Mouse (Mus musculus) small intestine, adult 2 months (tissue): ENCODE results near the gene Mrps23. TPM values are rescaled to one million over a fixed set of nuclear protein-coding genes. Genes with fewer than 3 reads are reported as not detected.

Experiments used
- H3K27ac ChIP-seq: fragments of 200-500 bp; 2 replicates; pipeline ENCODE4 v1.5.1; 2012; ENCODE audit warnings: low read depth, low read length, control low read depth, inconsistent platforms; ENCODE audit not compliant: insufficient read depth
- H3K27me3 ChIP-seq: fragments of 200-500 bp; 2 replicates; pipeline ENCODE4 v1.6.1; 2012; ENCODE audit warnings: mild to moderate bottlenecking, moderate library complexity, low read length, inconsistent platforms; ENCODE audit not compliant: control insufficient read depth, insufficient read depth
- H3K36me3 ChIP-seq: fragments of 200-500 bp; 2 replicates; pipeline ENCODE4 v1.6.1; 2012; ENCODE audit warnings: mild to moderate bottlenecking, low read length, control low read depth, inconsistent platforms; ENCODE audit not compliant: control insufficient read depth, insufficient read depth
- H3K4me1 ChIP-seq: fragments of 200-500 bp; 2 replicates; pipeline ENCODE4 v1.6.1; 2012; ENCODE audit warnings: low read length, inconsistent platforms, mixed read lengths; ENCODE audit not compliant: control insufficient read depth, insufficient read depth, insufficient read length
- H3K4me3 ChIP-seq: fragments of 200-500 bp; 2 replicates; pipeline ENCODE4 v1.5.1; 2012; ENCODE audit warnings: low read depth, mild to moderate bottlenecking, control low read depth, inconsistent platforms, low read length, moderate library complexity
- CTCF ChIP-seq: fragments of 200-500 bp; IDR thresholded peaks from 2 replicates; pipeline ENCODE4 v1.5.1; 2012; ENCODE audit warnings: low read depth, mild to moderate bottlenecking, control low read depth, inconsistent platforms, low read length, moderate library complexity, mixed read lengths; ENCODE audit not compliant: insufficient replicate concordance, insufficient read length; ENCODE audit errors: extremely low read depth
- POLR2A ChIP-seq: fragments of 200-500 bp; IDR thresholded peaks from 2 replicates; pipeline ENCODE4 v1.6.1; 2012; ENCODE audit warnings: low read depth, mild to moderate bottlenecking, control low read depth, inconsistent platforms, low read length, moderate library complexity
- WGBS: fragments of 180-500 bp; shearing (Covaris S2); methylation state at CpG from one replicate; pipeline ENCODE4 v1.1.7; 2018; 5-methylcytosine and 5-hydroxymethylcytosine counted together
- polyA plus RNA-seq: library from polyadenylated mRNA; depleted of rRNA; stranded (reverse); fragments of >200 nt; gene quantifications from 2 replicates; pipeline ENCODE4 v1.2.3, GENCODE M21; 2012

The Mrps23 gene
- polyA plus RNA-seq, 1 experiment: 17.5 TPM

DNA sequence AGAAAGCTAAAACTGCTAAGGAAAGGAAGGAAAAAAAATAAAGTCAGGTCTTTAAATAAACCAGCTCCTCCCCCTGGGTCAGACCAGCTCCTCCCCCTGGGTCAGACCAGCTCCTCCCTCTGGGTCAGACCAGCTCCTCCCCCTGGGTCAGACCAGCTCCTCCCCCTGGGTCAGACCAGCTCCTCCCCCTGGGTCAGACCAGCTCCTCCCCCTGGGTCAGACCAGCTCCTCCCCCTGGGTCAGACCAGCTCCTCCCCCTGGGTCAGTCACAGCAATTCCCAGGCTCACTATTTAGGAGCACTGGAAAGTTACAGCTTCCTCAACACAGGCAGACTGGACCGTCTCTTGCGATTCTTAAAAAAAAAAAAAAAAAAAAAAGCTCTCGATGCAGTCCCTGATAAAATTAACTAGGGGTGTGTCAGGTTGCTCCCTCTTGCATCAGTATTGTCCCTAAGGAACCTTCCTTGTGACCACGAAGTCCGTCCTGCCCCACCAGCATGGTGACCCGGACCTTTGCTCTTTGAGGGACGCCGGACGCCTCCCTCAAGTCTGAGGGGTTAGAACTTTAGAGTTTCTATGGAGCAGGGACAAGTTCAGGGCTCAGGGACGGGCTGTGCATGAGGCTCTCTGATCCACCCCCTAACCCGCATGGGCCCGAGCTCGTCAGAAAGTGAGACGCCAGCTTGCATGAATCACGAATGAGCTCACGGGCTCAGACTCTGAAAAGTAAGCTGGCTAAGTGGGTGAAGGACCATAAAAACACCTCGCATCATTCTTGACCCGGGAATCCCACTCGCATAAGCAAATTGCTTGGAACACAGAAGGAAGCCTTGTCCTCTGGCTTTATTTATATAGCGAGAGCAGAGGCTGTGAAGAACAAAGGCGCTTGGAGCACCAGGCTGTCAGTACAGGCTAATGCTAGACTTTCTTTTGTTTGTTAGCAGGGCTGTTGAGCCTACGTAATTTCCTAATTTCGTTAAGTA lies 31.3 kb downstream of the Mrps23 start:
- peak overlapping the region; percentile 52 for H3K4me3 ChIP-seq
- TF ChIP-seq CTCF (no peak), POLR2A (no peak)
- H3K27me3 ChIP-seq: no peaks in the 10 kb centered on the region
- H3K36me3 ChIP-seq: no peaks in the 10 kb centered on the region
- WGBS: 15% methylated on average over 23 of the region's 23 CpGs
- H3K4me1 ChIP-seq: peaks cover 4% of the 10 kb centered on the region
- peak overlapping the region; percentile 32 for H3K27ac ChIP-seq

DNA sequence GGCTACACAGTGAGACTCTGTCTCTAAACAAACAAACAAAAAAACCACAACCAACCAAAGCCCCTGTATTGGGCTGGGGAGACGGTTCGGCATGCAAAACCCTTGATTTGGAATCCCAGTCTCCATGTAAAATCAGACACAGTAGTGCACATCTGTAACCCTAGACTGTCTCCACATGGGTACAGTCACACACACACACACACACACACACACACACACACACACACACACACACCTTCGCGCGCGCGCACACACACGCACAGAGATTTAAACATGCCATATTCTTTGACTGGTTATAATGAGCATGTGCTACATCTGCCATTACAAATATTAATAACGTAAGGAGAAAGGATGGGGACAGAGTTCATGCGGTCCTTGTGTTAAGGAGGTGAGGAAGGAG lies 36.1 kb downstream of the Mrps23 start:
- 94% methylated on average over 10 of the region's 10 CpGs for WGBS
- no peaks in the 10 kb centered on the region for H3K27me3 ChIP-seq
- no peak overlapping the region for H3K4me3 ChIP-seq
- TF ChIP-seq CTCF (no peak), POLR2A (no peak)
- H3K4me1 ChIP-seq: no peaks in the 10 kb centered on the region
- no peaks in the 10 kb centered on the region for H3K36me3 ChIP-seq
- no peak overlapping the region for H3K27ac ChIP-seq

DNA sequence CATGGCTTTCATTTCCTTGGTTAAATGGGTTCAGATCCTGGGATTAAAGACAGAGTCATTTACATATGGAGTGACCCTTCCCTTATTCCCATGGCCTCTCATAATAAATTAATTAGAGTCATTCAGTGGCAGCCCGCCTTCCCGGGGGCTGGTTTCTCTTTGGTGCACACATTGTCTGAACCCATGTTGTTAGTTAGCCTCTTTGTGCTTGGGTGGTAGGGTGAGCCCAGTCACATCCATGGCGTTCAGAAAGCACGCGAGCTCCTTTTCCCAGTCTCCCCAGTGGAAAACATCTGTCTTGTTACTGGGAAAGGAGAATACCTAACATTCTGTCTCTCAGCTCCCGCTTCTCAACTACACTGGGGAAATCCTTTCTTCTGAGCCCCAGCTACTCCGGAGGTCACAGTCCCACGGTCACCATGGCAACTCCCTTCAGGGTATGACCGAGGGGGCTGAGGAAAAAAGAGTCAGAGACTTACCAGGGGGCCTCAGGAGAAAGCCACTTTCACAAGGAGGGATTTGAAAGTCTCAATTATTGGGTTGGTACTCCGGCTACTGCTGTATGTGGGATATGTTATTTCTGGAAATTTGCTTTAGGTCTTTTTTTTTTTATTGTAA lies 36.7 kb downstream of the Mrps23 start:
- 73% methylated on average over 10 of the region's 10 CpGs for WGBS
- Histone ChIP-seq H3K36me3 (no peaks in the 10 kb centered on the region), H3K27ac (no peak overlapping the region), H3K27me3 (no peaks in the 10 kb centered on the region), H3K4me1 (no peaks in the 10 kb centered on the region), H3K4me3 (no peak overlapping the region)
- TF ChIP-seq POLR2A (no peak), CTCF (no peak)

DNA sequence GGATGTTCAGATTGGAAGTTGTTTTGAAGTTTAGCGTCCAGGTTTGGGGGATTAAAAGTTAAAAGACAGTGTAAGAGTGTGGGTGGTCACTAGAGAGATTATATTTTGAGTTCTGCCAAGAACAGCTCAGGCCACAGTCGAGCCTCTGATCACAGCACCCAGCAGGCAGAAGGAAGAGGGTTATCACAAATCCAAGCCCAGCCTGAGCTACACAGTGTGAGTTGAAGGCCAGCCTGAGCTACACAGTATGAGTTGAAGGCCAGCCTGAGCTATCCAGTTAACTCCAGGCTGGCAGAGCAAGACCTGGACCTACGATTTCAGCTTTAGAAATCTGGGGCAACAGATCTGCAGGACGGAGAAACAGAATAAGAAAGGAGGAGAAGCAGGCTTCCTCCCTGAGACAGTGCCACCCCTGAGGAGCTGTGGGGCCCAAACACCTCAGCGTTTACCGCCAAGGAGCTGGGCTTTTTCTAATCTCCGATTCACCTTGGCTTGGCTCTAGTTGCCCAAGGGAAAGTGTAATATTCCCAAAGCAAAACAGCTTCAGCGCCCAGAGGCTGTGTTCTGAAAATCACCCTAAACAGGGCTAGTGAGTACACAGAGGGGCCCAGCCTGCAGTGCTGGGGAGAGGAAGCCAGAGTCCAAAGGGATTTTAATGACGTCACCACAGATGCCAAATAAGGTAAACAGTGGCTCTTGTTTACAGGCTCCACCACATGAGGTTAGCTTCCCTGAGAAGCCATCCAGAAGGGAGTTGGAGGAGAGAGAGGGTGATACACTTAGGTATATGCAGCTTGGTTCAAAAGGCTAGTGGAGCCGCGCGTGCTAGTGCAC lies 37.5 kb downstream of the Mrps23 start:
- 51% methylated on average over 12 of the region's 12 CpGs for WGBS
- H3K4me1 ChIP-seq: no peaks in the 10 kb centered on the region
- no peak for TF ChIP-seq CTCF
- TF ChIP-seq POLR2A: no peak
- H3K36me3 ChIP-seq: no peaks in the 10 kb centered on the region
- no peaks in the 10 kb centered on the region for H3K27me3 ChIP-seq
- H3K27ac ChIP-seq: no peak overlapping the region
- H3K4me3 ChIP-seq: no peak overlapping the region

DNA sequence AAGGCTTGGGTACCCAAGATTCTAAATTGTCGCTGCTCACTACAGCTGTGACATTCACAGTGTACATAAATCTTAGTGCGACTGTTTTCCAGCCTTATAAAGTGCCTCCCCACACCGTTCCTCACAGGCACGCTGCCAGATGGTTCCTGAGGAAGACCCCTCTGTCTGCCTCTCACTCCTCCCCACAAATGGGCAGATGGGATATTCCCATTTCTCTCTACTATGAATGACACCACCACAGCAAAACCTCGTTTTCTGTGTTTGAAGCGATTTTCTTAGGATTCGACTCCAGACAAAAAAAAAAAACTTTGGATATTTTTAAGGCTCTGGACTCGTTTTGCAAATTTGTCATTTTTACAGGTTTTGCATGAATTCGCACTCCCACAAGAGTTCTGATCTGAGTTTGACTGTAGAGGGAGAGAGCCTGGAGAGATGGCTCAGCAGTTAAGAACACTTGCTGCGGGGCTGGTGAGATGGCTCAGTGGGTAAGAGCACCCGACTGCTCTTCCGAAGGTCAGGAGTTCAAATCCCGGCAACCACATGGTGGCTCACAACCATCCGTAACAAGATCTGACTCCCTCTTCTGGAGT lies 41.5 kb downstream of the Mrps23 start:
- Histone ChIP-seq H3K4me1 (no peaks in the 10 kb centered on the region), H3K36me3 (no peaks in the 10 kb centered on the region), H3K4me3 (no peak overlapping the region), H3K27ac (no peak overlapping the region), H3K27me3 (no peaks in the 10 kb centered on the region)
- TF ChIP-seq POLR2A (no peak), CTCF (no peak)
- WGBS: 87% methylated on average over 14 of the region's 14 CpGs

DNA sequence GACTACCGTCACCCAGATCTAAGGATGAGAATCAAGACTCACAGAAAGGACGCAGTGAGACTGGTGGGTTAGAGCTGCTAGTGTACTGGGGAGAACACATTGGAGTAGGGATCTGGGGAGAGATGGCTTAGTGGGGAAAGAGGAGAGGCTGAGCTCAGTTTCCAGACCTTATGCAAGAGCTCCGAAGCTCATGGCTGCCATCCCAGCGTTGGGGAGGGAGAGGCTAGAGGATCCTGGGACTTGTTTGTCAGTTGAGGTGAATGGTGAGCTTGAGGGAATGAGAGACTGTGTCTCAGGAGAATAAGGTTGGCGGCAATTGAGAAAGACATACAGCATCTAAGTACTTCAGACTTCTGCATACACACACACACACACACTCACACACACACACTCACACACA lies 44.4 kb downstream of the Mrps23 start:
- 74% methylated on average over 5 of the region's 5 CpGs for WGBS
- TF ChIP-seq POLR2A: no peak
- no peak for TF ChIP-seq CTCF
- no peaks in the 10 kb centered on the region; the same call in 1 of the 2 replicates for H3K4me1 ChIP-seq
- H3K27ac ChIP-seq: no peak overlapping the region
- no peaks in the 10 kb centered on the region for H3K27me3 ChIP-seq
- no peaks in the 10 kb centered on the region for H3K36me3 ChIP-seq
- no peak overlapping the region for H3K4me3 ChIP-seq
